Mouse (Mus musculus) lung, embryonic 16.5 days (tissue): ENCODE measurements at regions not wholly inside any gene's neighbourhood (a gene's known extent, or its start where the extent isn't known, plus 50 kb on each side); places are given as distances from the start of the nearest gene placed in this dataset.

Experiments used
- ATAC-seq: fragments of 200-750 bp; cut with Nextera tagmentation; 2 replicates; pipeline ENCODE4 v1.8.0; 2017; ENCODE audit warnings: low read depth, mild to moderate bottlenecking, moderate library complexity
- H3K27ac ChIP-seq: fragments of 300-500 bp; sonication (generic); 2 replicates; pipeline ENCODE4 v1.5.1; 2014; ENCODE audit warnings: mild to moderate bottlenecking, control low read depth, low read length
- H3K27me3 ChIP-seq: fragments of 300-500 bp; sonication (generic); 2 replicates; pipeline ENCODE4 v1.6.1; 2014; ENCODE audit warnings: low read depth, low read length, mixed read lengths; ENCODE audit not compliant: control insufficient read depth, insufficient read depth
- H3K36me3 ChIP-seq: fragments of 300-500 bp; sonication (generic); 2 replicates; pipeline ENCODE4 v1.6.1; 2014; ENCODE audit warnings: low read length; ENCODE audit not compliant: control insufficient read depth, insufficient read depth
- H3K4me1 ChIP-seq: fragments of 300-500 bp; sonication (generic); replicated peaks from 2 replicates; pipeline ENCODE4 v1.6.1; 2014; ENCODE audit warnings: low read length, mixed read lengths; ENCODE audit not compliant: control insufficient read depth, insufficient read depth
- H3K4me2 ChIP-seq: fragments of 300-500 bp; sonication (generic); 2 replicates; pipeline ENCODE4 v1.6.1; 2014; ENCODE audit warnings: low read depth, low read length, control low read depth
- H3K4me3 ChIP-seq: fragments of 300-500 bp; sonication (generic); 2 replicates; pipeline ENCODE4 v1.5.1; 2014; ENCODE audit warnings: mild to moderate bottlenecking, low read length, control low read depth
- H3K9ac ChIP-seq: fragments of 300-500 bp; sonication (generic); 2 replicates; pipeline ENCODE4 v1.6.1; 2014; ENCODE audit warnings: low read length, control low read depth
- H3K9me3 ChIP-seq: fragments of 300-500 bp; sonication (generic); 2 replicates; pipeline ENCODE4 v1.6.1; 2016; ENCODE audit warnings: low read length; ENCODE audit not compliant: control insufficient read depth
- WGBS: fragments of 180-500 bp; shearing (Covaris S2); extraction: QIAGEN DNeasy Blood & Tissue Kit; methylation state at CpG from one replicate; pipeline ENCODE4 v1.1.7; 2014; 5-methylcytosine and 5-hydroxymethylcytosine counted together

DNA sequence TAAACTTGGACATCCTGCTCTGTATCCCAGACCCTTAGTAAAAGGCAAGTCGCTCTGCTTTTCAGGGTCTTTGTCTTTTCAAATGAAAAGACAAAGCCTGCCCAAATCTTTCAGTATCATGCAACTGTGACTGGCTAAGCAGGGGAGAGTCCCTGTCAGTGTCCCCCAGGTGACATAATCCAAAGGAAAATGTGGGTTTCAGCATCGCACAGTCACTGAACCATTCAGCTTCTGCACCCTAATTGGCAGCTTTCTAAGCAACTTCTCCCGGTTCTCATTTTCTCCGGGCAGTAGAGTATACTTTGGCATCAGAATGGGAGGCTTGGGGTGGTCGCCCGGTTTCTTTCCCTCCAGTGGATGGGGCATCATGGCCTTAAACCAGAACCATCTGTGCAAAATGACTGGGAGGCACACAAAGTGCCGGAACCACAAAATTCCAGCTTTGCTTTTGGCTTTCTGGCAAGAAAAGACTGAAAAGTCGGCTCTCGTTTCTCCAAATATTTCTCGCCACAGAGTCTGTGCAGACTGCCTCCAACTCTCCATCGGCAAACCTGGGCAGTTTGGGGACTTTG is 228.3 kb downstream of the Lpin1 start:
- no peaks in the 10 kb centered on the region for H3K27me3 ChIP-seq
- 80% methylated on average over 11 of the region's 11 CpGs for WGBS

DNA sequence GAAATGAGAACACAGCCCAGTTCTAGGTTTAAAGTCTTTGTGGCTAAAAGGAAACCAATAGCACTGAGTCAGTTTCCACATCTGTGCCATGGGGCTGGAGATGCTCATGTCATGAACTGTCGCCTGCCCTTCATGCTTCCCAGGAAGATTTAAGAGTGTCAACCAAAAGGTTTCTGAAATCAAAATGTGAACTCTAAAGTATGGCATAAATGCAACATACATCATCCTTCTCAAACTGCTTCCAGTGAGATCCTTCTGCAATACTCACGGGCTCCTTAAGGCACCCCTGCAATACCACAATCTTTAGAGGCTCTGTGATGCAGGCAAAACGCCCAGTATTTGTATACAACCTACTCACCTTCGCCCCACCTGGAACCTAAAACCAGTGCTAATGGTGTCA is 229.7 kb downstream of the Lpin1 start:
- Histone ChIP-seq H3K27me3 (no peaks in the 10 kb centered on the region), H3K4me3 (no peak overlapping the region), H3K27ac (no peak overlapping the region), H3K4me2 (no peak overlapping the region), H3K36me3 (no peaks in the 10 kb centered on the region), H3K4me1 (no peaks in the 10 kb centered on the region), H3K9ac (no peak overlapping the region), H3K9me3 (no peaks in the 10 kb centered on the region)
- ATAC-seq = no peak
- WGBS = 78% methylated on average over 4 of the region's 4 CpGs

More for the DNA sequence above, 228.3 kb downstream of the Lpin1 start:
- ATAC-seq = no peak
- Histone ChIP-seq H3K4me3 (no peak overlapping the region), H3K9ac (no peak overlapping the region), H3K27ac (no peak overlapping the region), H3K9me3 (no peaks in the 10 kb centered on the region), H3K4me2 (no peak overlapping the region), H3K36me3 (no peaks in the 10 kb centered on the region), H3K4me1 (no peaks in the 10 kb centered on the region)

DNA sequence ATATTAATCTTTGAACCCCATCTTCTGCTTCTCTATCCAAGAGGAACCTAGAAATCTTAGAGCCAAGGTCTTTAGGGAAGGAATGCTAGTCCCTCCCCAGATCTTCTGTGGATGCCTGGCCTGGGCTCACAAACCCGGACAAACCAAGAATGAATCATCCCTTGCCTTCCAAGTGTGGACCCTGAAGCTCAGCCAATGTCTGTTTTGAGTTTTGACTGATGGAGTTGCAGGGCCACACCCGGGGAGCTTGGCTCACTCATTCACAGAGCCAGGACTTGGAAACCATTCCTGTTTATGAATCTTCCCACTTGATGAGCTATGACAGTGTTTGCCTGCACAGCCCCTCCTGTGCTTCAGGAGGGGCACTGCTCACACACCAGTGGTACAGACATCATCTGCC is 230.4 kb downstream of the Lpin1 start:
- WGBS = 46% methylated on average over 2 of the region's 2 CpGs
- 0 out of 2 replicates have a peak, but pooled peaks have one; percentile 47 for ATAC-seq

DNA sequence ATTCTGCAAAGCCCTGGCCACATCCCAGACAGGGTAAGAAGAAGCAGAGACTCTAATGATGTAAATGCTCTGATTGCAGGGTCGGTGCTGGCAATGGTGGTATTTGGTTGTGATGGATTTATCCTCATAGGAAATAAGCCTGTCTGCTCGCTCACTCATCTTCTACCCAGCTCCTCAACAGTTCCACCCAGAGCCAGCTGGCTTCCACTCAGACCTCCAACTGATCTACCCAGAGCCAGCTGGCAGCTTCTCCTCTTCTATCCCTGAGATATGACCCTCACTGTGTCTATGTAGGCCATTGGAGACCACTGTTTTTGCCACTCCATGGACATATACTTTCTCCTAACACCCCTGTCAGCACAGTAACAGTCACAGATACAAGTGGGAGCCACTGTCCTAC is 231.4 kb downstream of the Lpin1 start:
- no peaks in the 10 kb centered on the region for H3K4me1 ChIP-seq
- ATAC-seq = peak; percentile 54; the same call in 1 of the 2 replicates
- H3K9ac ChIP-seq = no peak overlapping the region
- H3K4me3 ChIP-seq = no peak overlapping the region
- H3K9me3 ChIP-seq = no peaks in the 10 kb centered on the region
- H3K36me3 ChIP-seq = no peaks in the 10 kb centered on the region
- 63% methylated on average over 2 of the region's 2 CpGs for WGBS
- H3K27me3 ChIP-seq = no peaks in the 10 kb centered on the region
- no peak overlapping the region for H3K4me2 ChIP-seq
- no peak overlapping the region for H3K27ac ChIP-seq

More for the DNA sequence above, 230.4 kb downstream of the Lpin1 start:
- Histone ChIP-seq H3K27me3 (no peaks in the 10 kb centered on the region), H3K4me1 (no peaks in the 10 kb centered on the region), H3K4me3 (no peak overlapping the region), H3K27ac (no peak overlapping the region), H3K9me3 (no peaks in the 10 kb centered on the region), H3K9ac (no peak overlapping the region), H3K36me3 (no peaks in the 10 kb centered on the region), H3K4me2 (no peak overlapping the region)

DNA sequence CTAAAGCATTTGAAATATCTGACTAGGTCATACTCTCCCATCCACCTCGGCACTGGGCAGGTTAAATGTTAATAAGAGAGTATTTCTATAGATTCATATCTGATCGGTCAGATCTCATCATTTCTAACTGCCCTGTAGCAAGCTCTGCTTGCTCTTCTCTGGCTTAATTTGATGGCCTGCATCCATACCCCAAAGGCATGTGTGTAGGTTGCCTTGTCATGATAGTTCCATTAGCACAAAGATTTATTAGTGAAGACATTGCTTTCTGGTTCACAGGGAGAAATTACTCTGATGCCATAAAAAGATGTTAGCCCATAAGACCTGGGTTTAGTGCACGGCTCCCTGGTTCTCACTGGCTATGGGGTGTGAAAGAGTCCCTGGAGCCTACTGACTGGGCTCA is 232.3 kb downstream of the Lpin1 start:
- no peaks in the 10 kb centered on the region for H3K27me3 ChIP-seq
- no peak overlapping the region for H3K4me3 ChIP-seq
- no peaks in the 10 kb centered on the region for H3K4me1 ChIP-seq
- WGBS = 77% methylated on average over 3 of the region's 3 CpGs
- H3K4me2 ChIP-seq = no peak overlapping the region
- ATAC-seq = no peak
- no peaks in the 10 kb centered on the region for H3K36me3 ChIP-seq
- H3K27ac ChIP-seq = no peak overlapping the region
- no peaks in the 10 kb centered on the region for H3K9me3 ChIP-seq
- H3K9ac ChIP-seq = no peak overlapping the region

DNA sequence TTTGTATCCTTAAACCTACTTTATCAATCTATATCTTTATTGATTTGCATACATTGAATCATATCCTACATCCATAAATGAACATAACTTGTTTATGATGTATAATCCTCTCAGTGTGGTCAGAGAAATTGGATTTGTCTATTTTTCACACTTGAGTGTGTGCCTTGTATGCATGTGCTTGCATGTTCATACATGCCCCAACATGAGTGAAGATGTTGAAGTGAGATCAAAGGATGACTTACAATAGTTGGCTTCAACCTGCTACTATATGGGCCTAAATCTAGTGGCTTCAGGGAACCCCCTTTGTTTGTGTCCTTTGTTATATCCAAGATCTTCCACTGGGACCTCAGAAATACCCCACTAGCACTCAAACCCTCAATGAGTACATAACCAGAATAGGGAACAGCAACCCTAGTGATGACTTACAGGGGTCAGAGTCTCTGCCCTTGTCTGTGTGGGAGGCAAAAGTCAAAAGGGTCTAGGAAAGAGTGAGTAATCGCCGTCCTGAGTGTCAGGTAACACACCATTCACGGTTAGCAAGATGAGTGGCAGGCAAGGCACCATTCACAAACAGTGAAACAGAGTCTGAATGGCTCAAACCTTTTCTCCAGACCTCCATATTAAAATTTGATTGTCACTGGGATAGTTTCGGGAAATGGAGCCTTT is 236.3 kb downstream of the Lpin1 start:
- H3K9ac ChIP-seq = no peak overlapping the region
- H3K9me3 ChIP-seq = no peaks in the 10 kb centered on the region
- H3K4me3 ChIP-seq = no peak overlapping the region
- H3K4me1 ChIP-seq = no peaks in the 10 kb centered on the region
- no peak overlapping the region for H3K27ac ChIP-seq
- no peaks in the 10 kb centered on the region for H3K36me3 ChIP-seq
- WGBS = 65% methylated on average over 4 of the region's 4 CpGs
- no peak for ATAC-seq
- no peaks in the 10 kb centered on the region for H3K27me3 ChIP-seq
- no peak overlapping the region for H3K4me2 ChIP-seq

DNA sequence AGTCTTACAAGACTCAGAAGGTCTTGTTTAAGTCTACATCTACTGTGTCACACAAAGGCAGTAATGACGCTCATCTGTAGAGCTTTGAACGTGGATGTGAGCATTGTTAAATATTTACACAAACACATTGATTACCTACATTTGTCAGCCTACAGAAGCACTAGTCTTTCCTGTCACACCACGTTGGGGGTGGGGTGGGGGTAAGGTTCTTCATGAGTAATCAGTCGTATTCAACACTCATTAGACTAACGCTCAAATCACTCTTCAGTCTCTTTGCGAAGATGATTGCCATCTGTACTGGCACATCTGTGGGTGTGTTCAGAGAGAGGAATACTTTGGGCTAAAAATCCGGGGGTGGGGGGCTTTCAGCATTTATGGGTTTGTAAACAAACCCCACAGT is 240.7 kb downstream of the Lpin1 start:
- no peaks in the 10 kb centered on the region for H3K27me3 ChIP-seq
- no peak overlapping the region for H3K4me2 ChIP-seq
- no peak for ATAC-seq
- H3K27ac ChIP-seq = no peak overlapping the region
- WGBS = 48% methylated on average over 7 of the region's 7 CpGs
- no peaks in the 10 kb centered on the region for H3K9me3 ChIP-seq
- H3K36me3 ChIP-seq = no peaks in the 10 kb centered on the region
- no peak overlapping the region for H3K4me3 ChIP-seq
- no peak overlapping the region for H3K9ac ChIP-seq
- H3K4me1 ChIP-seq = no peaks in the 10 kb centered on the region

DNA sequence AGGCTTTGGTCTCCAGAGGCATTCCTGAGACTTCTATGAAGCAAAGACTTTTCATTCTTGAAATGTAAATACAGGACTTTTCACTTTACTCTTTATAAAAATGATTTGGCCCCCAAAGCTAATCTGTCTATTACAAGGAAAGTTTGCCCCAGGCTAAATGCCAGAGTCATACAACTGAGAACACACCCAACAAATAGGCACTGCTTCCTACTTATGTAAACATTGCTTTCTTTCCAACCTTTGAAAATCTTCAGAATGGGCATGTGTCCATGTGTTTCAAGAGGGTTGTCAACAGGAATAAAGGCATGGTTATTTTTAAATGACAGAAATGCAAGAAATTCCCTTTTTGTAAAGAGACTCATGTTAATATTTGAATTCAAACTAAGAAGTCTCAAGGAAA is 248.4 kb downstream of the Lpin1 start:
- Histone ChIP-seq H3K9me3 (peaks cover 4% of the 10 kb centered on the region; the same call in 1 of the 2 replicates), H3K27ac (peak overlapping the region; percentile 63; the same call in 1 of the 2 replicates), H3K4me3 (no peak overlapping the region), H3K9ac (no peak overlapping the region), H3K27me3 (no peaks in the 10 kb centered on the region), H3K4me1 (peaks cover 10% of the 10 kb centered on the region; the same call in 1 of the 2 replicates), H3K36me3 (no peaks in the 10 kb centered on the region), H3K4me2 (no peak overlapping the region)
- ATAC-seq = peak; percentile 91

DNA sequence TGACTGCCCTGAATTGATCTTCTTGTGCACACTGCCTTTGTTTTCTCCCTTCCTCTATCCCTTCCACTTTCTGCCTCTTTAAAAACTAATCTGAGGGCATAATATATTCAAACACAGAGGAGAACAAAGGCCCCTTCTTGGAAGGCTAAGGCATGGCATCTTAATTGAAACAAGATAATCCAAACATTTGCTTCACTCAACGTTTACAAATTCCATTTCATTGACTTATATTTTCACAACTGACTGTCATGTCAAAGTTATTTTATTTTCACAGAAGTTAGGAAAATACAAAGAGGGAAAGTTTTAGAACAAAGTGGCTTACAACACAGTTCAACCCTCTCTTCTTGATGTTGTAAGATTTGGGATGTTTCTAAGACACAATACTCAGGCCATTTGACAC is 251.9 kb downstream of the Lpin1 start:
- Histone ChIP-seq H3K27me3 (no peaks in the 10 kb centered on the region), H3K9me3 (peaks cover 6% of the 10 kb centered on the region; the same call in 1 of the 2 replicates), H3K27ac (no peak overlapping the region), H3K9ac (no peak overlapping the region), H3K4me3 (no peak overlapping the region), H3K4me2 (no peak overlapping the region), H3K36me3 (no peaks in the 10 kb centered on the region), H3K4me1 (peaks cover 10% of the 10 kb centered on the region; the same call in 1 of the 2 replicates)
- 14% methylated on average over 1 of the region's 1 CpGs for WGBS
- ATAC-seq = no peak
